Mouse (Mus musculus) bone marrow macrophage, adult 2 months (primary cell): ENCODE measurements around the gene Smpd4.
A peak's percentile ranks its signal among the peaks of the same experiment; 100 is the strongest.

ENCODE experiments used
- CTCF ChIP-seq: IDR thresholded peaks from 2 replicates; pipeline ENCODE4 v1.5.1; 2012; ENCODE audit warnings: low read depth, mild to moderate bottlenecking, low read length, moderate library complexity
- POLR2A ChIP-seq: IDR thresholded peaks from 2 replicates; pipeline ENCODE4 v1.6.1; 2012; ENCODE audit warnings: mild to moderate bottlenecking, low read depth, low read length, borderline replicate concordance

GRCm38 (mm10) chr16:17617922-17618565 lies 1.1 kb upstream of the Smpd4 start:
- TF ChIP-seq POLR2A (no peak), CTCF (peak; percentile 42; the same call in 1 of the 2 replicates)
